Mouse (Mus musculus) small intestine, adult 2 months (tissue): ENCODE results near the gene BC055324. TPM values are rescaled to one million over a fixed set of nuclear protein-coding genes. Genes with fewer than 3 reads are reported as not detected.

Experiments
- H3K27ac ChIP-seq: fragments of 200-500 bp; 2 replicates; pipeline ENCODE4 v1.5.1; 2012; ENCODE audit warnings: low read depth, low read length, control low read depth, inconsistent platforms; ENCODE audit not compliant: insufficient read depth
- H3K27me3 ChIP-seq: fragments of 200-500 bp; 2 replicates; pipeline ENCODE4 v1.6.1; 2012; ENCODE audit warnings: mild to moderate bottlenecking, moderate library complexity, low read length, inconsistent platforms; ENCODE audit not compliant: control insufficient read depth, insufficient read depth
- H3K36me3 ChIP-seq: fragments of 200-500 bp; 2 replicates; pipeline ENCODE4 v1.6.1; 2012; ENCODE audit warnings: mild to moderate bottlenecking, low read length, control low read depth, inconsistent platforms; ENCODE audit not compliant: control insufficient read depth, insufficient read depth
- H3K4me1 ChIP-seq: fragments of 200-500 bp; 2 replicates; pipeline ENCODE4 v1.6.1; 2012; ENCODE audit warnings: low read length, inconsistent platforms, mixed read lengths; ENCODE audit not compliant: control insufficient read depth, insufficient read depth, insufficient read length
- H3K4me3 ChIP-seq: fragments of 200-500 bp; 2 replicates; pipeline ENCODE4 v1.5.1; 2012; ENCODE audit warnings: low read depth, mild to moderate bottlenecking, control low read depth, inconsistent platforms, low read length, moderate library complexity
- CTCF ChIP-seq: fragments of 200-500 bp; IDR thresholded peaks from 2 replicates; pipeline ENCODE4 v1.5.1; 2012; ENCODE audit warnings: low read depth, mild to moderate bottlenecking, control low read depth, inconsistent platforms, low read length, moderate library complexity, mixed read lengths; ENCODE audit not compliant: insufficient replicate concordance, insufficient read length; ENCODE audit errors: extremely low read depth
- POLR2A ChIP-seq: fragments of 200-500 bp; IDR thresholded peaks from 2 replicates; pipeline ENCODE4 v1.6.1; 2012; ENCODE audit warnings: low read depth, mild to moderate bottlenecking, control low read depth, inconsistent platforms, low read length, moderate library complexity
- WGBS: fragments of 180-500 bp; shearing (Covaris S2); methylation state at CpG from one replicate; pipeline ENCODE4 v1.1.7; 2018; 5-methylcytosine and 5-hydroxymethylcytosine counted together
- polyA plus RNA-seq: library from polyadenylated mRNA; depleted of rRNA; stranded (reverse); fragments of >200 nt; gene quantifications from 2 replicates; pipeline ENCODE4 v1.2.3, GENCODE M21; 2012

BC055324 gene
- polyA plus RNA-seq, 1 experiment = 0.44 TPM

DNA sequence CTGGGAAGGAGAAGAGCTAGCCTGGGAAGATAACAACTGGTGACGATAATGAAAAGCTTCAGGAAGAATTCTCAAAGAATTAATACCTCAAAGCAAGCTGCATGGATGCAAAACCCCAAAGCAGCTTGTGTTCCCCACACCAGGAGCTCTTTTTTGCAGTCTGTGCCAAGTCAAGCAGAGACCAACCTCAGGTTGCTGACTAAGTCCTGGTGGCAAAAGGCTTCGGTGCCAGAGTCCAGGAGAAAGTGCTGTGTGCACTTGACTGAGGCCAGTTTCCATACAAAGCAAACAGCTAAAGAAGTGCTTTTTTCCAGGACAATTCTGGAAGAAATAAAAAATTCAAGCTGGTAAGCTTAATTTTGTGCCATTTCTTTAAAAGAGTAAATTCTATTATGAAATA lies 41.2 kb downstream of the BC055324 start:
- H3K4me3 ChIP-seq = no peak overlapping the region
- WGBS = 86% methylated on average over 2 of the region's 2 CpGs
- TF ChIP-seq CTCF (no peak), POLR2A (no peak)
- H3K27ac ChIP-seq = no peak overlapping the region
- H3K27me3 ChIP-seq = no peaks in the 10 kb centered on the region
- H3K4me1 ChIP-seq = no peaks in the 10 kb centered on the region
- peaks cover 48% of the 10 kb centered on the region for H3K36me3 ChIP-seq

DNA sequence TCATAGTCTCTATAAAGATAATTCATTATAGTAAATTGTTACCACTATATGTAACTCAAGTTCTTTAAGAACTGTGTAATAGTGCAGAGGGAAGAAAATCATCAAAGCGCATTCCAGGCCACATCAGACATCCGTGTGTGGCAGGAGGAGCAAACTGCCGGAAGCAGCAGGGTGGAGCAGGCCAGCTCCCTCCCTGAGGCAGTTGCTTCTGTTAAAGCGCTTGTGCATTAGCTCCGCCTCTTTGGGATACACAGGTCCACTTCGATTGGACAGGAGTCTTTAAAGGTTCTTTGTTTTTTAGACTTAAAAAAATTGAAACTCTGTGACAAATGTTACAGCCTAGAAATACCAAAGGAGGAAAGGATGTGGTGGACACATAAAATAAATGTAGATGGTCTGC lies 52.5 kb downstream of the BC055324 start:
- Histone ChIP-seq H3K36me3 (peaks cover 72% of the 10 kb centered on the region), H3K4me1 (no peaks in the 10 kb centered on the region), H3K27ac (no peak overlapping the region), H3K4me3 (no peak overlapping the region), H3K27me3 (no peaks in the 10 kb centered on the region)
- WGBS = 69% methylated on average over 6 of the region's 6 CpGs
- TF ChIP-seq CTCF (no peak), POLR2A (no peak)

DNA sequence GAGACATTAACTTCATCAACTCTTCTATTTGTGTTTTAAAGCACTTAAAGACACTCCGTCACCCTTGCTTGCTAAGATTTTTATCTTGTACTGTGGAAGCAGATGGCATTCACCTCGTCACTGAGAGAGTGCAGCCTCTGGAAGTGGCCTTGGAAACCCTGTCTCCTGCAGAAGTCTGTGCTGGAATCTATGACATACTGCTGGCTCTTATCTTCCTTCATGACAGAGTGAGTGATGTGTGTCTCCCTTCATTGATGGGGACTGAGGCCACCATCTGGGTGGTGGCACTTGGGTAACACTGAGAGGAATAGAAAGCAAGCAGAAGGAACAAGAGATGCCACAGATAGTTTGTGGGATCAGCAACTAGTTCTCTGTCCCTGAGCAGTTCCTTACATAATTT lies 60.0 kb downstream of the BC055324 start:
- Histone ChIP-seq H3K4me1 (peaks cover 7% of the 10 kb centered on the region), H3K27ac (no peak overlapping the region), H3K4me3 (no peak overlapping the region), H3K36me3 (peaks cover 43% of the 10 kb centered on the region), H3K27me3 (no peaks in the 10 kb centered on the region)
- TF ChIP-seq CTCF (no peak), POLR2A (no peak)
- WGBS = 87% methylated on average over 2 of the region's 2 CpGs

DNA sequence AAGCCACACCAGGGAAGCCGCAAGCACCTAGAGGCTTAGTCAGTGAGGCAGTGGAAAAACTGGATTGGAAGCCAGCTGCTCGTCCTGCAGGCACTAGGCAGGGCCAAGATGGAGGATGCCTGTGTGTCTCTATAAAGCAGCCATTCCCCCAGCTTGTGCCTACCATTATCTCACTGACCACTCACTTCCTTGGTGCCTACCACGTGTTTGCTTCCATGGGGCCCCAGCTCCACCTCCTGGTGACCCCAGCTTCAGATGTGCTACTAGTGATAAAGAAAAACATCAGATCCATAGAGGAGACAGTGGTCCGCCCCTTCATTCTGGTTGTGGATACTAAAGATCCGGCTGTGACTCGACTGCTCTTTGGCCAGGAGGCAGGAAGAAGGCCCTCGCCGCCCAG lies 62.8 kb downstream of the BC055324 start:
- TF ChIP-seq POLR2A (no peak), CTCF (no peak)
- Histone ChIP-seq H3K4me3 (no peak overlapping the region), H3K27me3 (no peaks in the 10 kb centered on the region), H3K27ac (no peak overlapping the region), H3K36me3 (peaks cover 26% of the 10 kb centered on the region), H3K4me1 (peaks cover 10% of the 10 kb centered on the region)
- 80% methylated on average over 8 of the region's 8 CpGs for WGBS

DNA sequence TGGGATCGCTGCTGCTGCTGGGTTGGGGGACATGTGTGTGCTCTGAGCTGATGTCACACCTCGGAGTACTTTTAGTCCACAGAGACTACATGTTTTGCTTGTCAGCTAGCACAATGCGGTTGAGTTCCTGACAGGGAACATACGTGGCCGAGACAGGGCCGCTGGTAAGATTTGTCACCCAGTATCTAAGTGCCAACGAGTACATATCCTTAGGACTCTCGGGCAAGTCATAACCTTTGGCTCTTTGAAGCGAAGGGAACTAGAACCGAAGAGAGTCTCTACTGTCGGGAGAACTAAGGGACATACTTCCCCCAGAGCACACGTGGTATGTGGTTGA lies 64.2 kb downstream of the BC055324 start:
- H3K27me3 ChIP-seq = no peaks in the 10 kb centered on the region

DNA sequence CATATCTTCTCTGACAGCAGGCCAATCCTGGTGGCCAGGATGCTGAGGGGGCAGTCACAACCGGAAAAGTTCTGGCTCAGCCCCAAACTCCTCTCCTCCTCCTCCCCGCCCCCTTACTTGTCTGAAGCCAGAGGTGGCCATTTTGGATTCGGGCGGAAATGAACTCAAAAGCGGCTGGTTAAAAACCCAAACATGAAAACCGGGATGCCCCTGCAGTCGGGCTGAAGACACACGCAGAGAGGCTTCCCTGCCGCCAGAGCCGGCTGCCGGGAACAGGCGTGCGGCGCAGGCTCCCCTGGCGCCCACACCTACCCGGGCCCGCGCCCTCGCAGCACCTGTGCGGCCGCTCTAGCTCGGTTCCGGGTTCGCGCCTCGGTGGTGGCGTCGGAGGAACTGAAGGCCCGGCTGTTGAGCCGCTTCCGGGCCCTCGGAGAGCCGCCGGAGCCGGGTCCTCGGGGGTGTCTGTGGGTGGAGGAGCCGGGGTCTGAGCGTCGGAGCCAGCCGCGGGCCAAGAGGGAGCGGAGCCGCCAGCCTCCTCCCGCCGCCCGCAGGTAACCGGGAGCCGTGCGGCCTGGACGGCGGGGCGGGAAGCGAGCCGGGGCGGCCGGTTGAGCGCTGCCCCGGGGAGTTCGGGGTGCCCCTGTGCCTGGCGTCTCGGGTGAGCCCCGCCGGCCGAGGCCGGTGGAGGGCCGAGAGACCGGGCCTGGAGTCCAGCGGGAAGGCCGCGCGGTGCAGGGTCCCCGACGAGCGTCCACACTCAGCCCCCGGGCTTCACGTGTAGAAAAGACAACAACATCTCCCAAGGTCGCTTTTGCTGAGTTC lies 64.7 kb downstream of the BC055324 start:
- Histone ChIP-seq H3K4me3 (peak overlapping the region; percentile 85), H3K27ac (peak overlapping the region; percentile 79), H3K4me1 (peaks cover 10% of the 10 kb centered on the region), H3K36me3 (peaks cover 11% of the 10 kb centered on the region), H3K27me3 (no peaks in the 10 kb centered on the region)
- under 1% methylated on average over 77 of the region's 77 CpGs for WGBS
- peak; percentile 11; the same call in 1 of the 2 replicates for TF ChIP-seq POLR2A
- 0 out of 2 replicates have a peak, but pooled peaks have one; percentile 5 for TF ChIP-seq CTCF

More for the DNA sequence above, 64.2 kb downstream of the BC055324 start:
- peak overlapping the region; percentile 85 for H3K4me3 ChIP-seq
- H3K27ac ChIP-seq = peak overlapping the region; percentile 39
- H3K36me3 ChIP-seq = peaks cover 14% of the 10 kb centered on the region
- WGBS = under 1% methylated on average over 12 of the region's 12 CpGs
- H3K4me1 ChIP-seq = peaks cover 10% of the 10 kb centered on the region
- TF ChIP-seq CTCF = no peak
- TF ChIP-seq POLR2A = no peak

DNA sequence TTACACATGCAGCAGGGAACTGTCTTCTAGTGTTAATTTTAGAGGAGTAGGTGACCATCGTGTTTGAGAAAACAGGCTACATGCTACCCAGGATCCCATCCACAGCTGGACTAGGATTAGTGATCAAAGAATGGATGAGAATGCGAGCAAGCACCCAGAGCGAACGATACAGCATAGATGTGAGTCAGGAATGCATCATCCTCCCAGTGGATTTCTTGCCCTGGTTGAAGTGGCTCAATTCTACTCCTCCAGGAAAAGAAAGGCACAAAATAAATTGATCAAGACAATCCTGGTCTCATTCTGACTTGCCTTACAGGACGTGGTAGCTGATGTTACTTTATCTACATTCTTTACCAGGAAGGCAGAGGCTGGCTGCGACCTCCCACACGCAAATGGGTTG lies 65.8 kb downstream of the BC055324 start, which contains the start of gene Scyl3:
TSS of gene Scyl3 (plus strand) at position 255 of the 400 bp plus-strand sequence.
- Histone ChIP-seq H3K27me3 (no peaks in the 10 kb centered on the region), H3K4me1 (peaks cover 10% of the 10 kb centered on the region), H3K36me3 (0 out of 2 replicates have a peak, but pooled peaks cover 4% of the 10 kb centered on the region), H3K4me3 (peak within 1 kb of the TSS; percentile 85), H3K27ac (peak within 1 kb of the TSS; percentile 79)
- TF ChIP-seq CTCF (no peak), POLR2A (no peak)
- 56% methylated on average over 7 of the region's 7 CpGs for WGBS
